Mouse (Mus musculus) cerebellum, postnatal 36 days (tissue): ENCODE results near the gene Myo1a.
"Not testable (repeated sequence)": the region's sequence is repeated elsewhere in the genome, so short reads cannot be mapped to it uniquely, and the experiment has no call there.

Experiments used
- DNase-seq, 2 experiments: peaks; one replicate each; pipeline ENCODE4 v3.0.0; 2021 to 2022; ENCODE audit warnings: mixed read lengths in 2 of 2

The Myo1a gene

DNA sequence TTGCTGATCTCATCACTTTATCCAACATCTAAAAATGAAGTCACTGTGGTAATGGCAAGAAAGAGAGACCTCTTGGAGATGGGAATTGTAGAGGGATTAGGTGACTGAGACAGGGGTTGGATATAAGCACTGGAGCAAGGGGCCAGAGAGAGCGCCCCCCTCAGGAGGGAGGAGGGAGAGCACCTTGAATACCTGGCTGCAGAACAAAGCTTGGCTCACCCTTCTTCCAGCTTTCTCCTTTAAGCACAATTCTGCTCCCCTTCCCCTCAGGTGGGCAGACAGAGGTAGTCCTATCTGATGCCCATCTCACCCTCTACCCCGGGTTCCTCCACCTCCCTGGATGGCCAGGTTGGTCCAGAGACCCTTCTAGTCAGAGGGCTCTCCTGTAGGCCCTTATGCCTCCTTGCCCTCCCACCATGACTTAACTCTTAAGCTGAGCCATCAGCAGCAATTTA, at the start of gene Myo1a:
Gene Myo1a (plus strand): TSS at position 405 of the 455 bp plus-strand sequence.
- DNase-seq, result no peak

DNA sequence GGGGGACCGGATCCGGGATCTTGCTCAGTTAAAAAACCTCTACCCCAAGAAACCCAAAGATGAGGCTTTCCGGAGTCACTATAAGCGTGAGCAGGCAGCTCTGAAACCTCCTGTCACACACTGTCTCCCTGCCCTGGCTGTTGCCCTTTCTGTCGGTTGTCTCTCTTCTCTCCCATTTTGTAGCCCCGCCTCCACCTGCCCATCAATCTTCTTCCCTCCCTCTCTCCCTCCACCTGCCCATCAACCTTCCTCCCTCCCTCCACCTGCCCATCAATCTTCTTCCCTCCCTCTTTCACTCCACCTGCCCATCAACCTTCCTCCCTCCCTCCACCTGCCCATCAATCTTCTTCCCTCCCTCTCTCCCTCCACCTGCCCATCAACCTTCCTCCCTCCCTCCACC, 47.4 kb upstream of the Myo1a start:
- DNase-seq, result not testable (repeated sequence)

DNA sequence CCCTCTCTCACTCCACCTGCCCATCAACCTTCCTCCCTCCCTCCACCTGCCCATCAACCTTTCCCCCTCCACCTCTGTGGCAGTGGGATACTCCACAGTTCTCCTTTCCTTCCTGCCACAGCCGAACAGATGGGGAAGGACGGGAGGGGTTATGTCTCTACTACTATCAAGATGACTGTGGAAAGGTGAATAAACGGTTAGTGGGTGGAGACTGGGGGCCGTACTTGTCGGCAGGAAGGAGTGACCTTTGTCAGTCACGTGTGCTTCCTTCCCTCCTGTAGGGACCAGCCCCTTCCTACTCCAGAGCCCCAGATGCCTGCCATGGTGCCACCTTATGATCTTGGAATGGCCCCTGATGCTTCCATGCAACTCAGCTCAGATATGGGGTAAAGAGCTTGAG, 46.9 kb upstream of the Myo1a start:
- no peak for DNase-seq

DNA sequence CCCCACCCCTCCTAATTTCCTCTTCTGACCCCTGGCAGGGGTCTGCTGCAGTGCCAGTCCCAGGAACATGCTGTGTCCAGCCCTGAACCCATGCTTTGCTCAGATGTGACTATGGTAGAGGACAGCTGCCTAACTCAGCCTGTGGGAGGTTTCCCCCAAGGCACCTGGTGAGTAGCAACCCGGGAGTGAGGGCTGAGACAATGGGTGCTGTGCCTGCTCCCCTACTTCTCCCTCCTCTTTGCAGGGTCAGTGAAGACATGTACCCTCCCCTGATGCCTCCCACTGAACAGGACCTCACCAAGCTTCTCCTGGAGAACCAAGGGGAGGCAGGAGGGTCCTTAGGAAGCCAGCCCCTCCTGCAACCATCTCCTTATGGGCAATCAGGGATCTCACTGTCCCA, 45.4 kb upstream of the Myo1a start:
- DNase-seq, result no peak

DNA sequence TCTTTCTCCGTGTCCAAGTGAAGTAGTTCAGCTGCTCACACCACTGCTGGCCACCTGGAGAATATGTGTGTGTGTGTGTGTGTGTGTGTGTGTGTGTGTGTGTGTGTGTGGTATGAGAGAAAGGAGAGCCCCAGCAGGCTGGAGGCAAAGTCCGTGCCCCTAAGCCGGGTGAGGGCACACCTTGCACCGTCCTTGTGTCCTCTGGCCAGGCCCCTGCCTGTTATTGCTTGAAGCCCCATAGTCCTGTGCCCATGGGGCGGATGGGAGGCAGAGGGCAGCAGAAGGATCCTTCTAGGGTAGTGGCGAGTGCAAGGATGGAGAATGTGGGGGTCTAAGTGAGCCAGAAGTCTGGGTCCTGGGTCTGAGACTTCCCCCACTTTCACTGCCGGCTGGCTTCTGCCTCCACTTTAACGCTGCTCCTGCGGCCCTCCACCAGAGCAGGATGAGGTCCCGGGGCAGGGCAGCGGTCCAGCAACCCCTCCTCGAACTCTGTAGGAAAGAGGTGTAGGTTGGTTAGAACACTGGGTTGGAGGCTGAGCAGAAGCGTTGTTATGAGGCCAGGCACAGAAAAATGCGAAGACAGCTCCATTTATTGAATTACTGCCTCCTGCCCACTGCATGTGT, 43.6 kb upstream of the Myo1a start:
- DNase-seq, result peak in 1 of 2 experiments; percentile 37

DNA sequence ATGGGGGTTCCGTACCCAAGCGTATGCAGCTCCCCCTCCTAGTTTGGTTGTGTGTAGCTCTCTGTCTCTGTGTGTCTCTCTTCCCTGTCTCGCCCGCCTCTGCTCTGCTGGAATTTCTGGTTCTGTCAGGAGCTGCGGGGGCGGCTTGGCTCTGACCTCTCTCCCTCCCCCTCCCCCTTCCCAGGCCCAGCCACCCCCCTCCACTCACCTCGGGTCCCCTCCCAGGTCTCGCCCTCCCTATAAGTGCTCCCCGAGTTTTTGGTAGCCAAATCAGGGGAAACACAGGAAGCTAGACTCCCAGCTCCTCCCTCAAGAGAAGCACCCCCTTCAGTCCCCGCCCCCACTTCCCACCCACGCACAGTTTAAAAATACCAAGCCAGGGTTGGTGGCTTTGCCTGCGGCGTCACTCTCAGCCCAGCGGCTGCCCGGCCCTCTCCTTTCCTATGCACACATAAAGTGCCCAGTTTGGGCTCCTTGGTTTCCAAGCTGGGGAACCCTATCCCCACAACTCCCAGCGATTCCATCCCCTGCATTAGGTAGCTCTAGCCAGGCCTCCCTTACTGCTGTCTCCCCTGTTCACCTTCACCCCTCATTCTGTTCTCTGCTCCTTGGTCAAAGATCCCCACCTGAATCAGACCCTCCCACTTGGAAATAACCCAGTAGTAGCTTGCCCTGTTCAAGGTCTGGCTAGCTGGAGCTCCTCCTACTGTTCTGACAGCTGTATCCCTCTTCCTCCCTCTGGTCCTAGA, 42.9 kb upstream of the Myo1a start:
- peak; percentile 69 to 75 for DNase-seq

DNA sequence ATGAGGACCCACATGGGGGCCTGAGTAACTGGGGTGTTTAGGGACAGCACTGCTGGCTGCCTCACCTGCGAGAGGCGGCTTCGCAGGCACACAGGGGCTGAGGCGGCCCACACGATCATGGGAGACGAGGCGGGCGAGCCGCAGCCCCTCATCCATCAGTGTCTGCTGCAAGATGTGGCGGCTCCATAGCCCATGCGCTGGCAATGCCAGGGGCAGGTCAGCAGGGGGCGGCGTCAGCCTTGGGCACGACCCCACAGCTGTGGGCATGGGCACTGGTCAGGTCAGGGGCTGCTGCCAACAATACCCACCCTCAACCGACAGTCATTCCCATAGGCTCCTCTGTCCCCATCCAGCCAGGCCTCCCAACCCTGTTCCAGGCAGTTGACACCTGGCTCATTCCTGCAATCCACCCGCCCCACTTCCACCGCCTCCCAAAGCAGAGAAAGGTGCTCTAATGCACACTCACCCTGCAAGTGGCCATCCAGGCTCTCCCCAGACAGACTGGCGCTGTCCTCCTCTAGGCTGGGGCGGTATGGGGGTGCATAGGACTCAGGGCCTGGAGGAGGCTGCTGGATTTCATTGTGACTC, 42.2 kb upstream of the Myo1a start:
- peak in 1 of 2 experiments; percentile 52 for DNase-seq

DNA sequence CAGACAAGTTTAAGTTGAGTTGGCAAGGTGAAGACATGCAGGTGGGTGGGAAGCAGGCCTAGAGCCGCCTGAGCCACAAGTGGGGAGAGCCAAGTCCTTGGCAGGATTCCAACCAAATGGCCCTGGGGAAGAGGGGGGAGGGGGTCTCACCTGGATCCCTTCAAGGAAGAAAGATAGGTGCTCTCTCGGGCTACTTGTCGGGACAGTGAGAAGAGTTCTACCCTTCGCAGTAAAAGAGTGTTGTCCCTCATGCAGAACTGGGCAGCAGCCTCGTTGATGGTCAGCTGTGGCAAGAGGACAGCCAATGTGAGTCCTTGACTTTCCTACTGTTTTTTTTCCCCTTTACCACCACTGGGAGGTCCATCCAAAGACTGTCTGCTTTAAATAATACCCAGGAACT, 41.4 kb upstream of the Myo1a start:
- no peak for DNase-seq

DNA sequence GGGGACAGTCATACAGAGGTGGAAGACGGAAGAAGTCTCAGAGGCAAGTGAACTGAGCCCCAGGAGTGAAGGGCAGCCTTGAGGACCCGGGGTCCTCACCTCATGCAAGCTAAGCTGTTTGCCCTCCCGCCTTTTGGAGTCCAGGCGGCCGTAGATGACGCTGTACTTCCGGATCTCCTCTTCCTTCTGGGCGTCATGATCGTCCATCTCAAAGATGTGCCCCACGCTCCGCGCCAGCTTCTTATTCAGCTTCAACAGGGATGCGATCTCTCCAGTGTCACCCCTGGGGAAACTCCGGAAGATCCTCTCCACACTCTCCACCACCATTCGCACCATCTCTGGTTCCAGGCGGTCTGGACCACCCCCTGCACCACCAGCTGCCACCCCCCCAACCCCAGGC, 40.8 kb upstream of the Myo1a start:
- no peak for DNase-seq

DNA sequence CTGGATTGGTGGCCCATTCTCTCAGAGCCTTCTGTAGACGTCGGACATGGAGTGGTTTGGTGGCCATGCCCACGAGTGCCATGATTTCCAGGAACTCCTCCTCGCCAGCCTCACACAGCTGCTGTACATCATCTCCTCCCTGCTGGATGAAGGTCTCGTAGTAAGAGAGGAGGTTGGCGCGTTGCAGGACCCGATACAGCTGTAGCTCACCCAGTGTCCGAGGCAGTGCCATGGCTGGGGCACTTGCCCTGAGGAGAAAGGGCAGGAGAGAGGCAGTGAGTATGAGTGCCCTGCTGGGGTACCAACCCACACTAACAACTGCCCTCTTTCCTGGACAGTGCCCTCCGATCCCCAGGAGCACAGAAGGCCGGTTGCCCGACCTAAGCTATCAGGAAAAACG, 40.1 kb upstream of the Myo1a start:
- no peak for DNase-seq

DNA sequence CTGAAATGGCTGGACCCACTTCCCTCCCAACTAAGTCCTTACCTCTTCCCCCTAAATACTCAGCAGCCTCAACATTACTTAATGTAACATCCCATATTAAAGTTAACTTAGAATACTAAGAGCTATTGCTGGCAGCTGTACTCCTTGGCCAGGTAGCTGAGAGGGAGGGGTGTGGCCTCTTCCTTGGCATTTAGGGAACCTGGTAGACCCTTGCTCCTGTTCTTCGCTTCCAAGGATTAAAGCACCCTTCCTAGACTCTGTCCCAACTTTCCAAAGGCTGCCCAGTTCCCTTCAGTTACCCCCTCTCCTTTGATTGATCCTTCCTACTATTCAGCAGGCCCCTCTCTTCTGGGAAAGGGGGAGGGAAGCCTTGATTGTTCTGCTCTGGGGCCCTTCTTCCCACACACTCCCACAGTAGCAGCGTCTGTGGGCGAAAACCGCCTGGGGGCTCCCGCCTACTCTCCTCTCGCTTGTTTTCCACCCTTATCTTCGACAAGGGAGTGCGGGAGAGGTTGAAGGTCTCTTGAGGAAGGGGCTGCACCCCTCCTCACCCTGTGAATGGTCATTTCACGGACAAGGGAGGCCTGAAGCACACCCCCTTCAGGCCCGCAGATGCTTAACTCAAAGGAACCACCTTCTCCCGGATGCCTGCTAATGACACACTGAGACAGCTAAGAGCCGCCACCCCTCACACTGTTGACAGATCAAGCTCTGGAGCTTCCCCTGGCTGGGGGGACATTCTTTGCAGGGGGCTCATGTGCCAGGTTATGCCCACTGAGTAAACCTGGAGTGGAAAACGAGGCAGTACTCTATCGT, 39.4 kb upstream of the Myo1a start:
- peak in 1 of 2 experiments; percentile 20 for DNase-seq

DNA sequence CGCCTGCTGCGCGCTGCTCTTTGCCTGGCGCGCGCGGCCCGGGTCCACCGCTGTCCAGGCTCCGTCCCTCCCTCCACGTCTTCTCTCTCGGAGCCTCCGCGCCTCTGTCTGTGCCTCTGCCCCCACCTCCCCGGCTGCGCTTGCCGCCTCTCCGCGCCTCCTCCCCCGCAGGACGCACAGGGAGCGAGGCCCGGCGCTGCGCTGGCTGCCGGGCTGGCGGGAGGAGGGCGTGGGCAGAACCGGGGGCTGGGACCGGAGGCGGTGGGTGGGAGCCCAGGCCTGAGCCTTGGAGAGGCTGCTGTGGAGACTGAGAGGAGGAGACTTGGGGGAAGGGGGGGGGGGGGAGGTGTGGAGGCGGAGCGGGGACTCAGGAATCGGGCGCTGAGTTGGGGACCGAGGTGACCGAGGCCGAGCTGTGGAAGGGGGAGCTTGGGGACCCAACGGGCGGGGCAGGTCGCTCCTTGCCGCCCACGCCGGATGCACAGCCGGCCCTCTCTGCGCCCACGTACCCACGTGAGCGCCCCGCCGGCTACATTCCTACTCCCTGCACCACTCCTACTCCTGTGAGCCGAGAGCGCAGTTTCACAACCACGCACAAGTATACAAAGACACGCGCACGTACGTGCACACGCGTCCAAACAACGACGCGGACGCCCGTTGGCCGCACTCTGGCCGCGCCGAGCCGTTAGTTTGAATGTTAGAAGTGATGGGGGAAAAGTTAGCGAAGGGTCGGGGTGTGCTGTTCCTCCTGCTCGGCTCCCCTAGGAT, 38.3 kb upstream of the Myo1a start, which contains the start of gene Nemp1:
Gene Nemp1 (plus strand): TSS at position 401 of the 768 bp plus-strand sequence.
- DNase-seq, result peak; percentile 81 to 88

DNA sequence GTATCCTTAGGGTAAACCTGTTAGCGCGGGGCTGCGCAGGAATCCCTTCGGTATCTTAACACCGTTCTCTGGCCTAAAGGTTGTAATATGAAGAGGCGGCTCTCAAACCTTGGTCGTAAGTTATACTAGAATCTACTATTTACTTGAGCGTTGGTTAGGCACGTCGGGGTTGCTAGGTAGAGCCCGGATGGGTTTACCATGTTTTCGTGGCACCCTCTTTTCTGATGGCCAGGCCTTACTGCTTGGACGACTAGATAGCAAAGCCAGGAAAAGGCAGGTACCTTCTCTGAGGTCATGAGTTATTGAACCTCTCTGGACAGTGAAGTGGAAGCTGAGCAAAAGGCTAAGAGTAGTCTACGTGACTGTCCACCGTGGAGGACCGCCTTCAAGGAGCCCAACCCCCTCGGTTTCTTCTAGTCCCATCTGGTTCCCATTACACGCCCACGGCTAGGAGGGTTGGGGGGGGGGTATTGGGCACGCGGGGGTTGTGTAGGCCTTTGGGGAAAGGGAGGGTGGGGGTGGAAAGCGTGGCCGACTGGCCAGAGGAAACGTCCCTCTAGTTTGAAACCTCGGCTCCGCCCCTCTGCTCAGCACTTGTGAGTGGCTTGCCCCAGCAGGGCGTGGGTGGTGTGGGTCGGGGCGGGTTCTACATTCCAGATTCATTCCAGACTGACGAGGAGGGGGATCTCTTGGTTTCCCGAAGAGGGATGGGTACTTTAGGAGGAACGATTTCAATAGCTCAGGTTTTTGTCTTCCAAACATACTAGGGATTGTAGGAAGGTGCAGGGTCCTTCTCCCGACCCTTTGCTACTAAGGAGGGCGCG, 37.5 kb upstream of the Myo1a start:
- DNase-seq, result peak; percentile 62 to 74

DNA sequence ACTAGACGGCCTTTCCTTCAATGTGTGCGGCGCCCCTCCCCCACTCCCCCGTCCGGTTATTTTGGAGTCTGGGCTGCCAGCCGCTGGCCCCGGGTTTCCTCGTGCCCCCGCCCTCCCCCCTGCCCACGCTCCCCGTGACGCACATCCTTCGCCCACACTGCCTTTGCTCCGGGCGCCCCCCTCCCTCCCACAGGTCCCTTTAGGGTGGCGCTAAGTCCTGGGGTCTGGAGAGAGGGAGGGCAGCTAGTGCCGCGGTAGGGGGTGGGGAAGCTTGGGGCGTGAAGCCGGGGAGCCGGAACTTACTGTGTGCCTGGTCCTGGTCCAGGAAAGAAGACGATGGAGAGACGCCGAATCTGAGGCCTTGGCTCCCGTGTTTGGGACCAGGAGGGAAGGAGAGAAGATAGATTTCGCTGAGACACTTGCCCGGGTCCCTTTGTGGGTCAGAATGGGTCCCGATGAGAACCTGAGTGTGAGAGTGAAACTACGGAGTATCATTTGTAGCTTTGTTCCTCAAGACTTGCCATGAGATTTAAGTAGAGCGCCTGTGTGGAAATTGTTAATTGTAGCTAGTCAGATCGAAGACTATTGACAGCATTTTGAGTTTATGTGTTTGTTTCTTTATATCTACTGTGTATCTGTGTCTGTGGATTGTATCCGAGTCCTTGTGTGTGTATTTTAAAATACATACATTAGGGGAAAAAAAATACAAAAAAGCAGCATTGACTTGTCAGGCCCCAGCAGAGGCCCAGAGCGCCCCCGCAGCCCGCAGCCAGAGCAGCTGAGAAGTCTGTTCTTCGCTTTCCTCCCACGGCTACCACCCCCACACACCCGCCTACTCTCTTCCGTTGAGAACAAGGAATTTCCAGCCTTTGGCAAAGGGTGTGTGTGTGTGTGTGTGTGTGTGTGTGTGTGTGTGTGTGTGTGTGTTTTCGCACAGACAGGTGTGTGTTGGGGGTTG, 36.6 kb upstream of the Myo1a start, which contains the start of gene Nab2:
Gene Nab2 (minus strand): TSS at position 476 of the 958 bp plus-strand sequence.
- peak; percentile 70 to 75 for DNase-seq

DNA sequence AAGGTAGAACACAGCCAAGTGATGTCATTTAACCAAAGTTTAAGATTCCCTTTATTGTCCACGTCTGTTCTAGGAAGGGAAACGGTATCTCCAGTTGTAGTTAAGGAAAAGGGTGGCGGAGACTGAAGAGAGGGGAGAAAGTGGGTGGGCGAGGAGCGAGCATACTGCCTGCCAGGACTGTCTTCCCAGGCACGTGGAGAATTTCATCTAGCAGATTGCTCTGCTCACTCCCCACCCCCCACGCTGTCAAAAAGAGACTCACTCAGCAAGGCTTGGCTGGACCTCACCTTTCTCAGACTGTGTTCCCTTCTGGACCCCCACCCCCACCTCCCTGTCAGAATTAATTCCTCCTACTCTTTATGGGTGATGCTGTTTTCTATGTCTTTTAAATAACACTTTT, 35.8 kb upstream of the Myo1a start:
- DNase-seq, result peak in 1 of 2 experiments; percentile 31

DNA sequence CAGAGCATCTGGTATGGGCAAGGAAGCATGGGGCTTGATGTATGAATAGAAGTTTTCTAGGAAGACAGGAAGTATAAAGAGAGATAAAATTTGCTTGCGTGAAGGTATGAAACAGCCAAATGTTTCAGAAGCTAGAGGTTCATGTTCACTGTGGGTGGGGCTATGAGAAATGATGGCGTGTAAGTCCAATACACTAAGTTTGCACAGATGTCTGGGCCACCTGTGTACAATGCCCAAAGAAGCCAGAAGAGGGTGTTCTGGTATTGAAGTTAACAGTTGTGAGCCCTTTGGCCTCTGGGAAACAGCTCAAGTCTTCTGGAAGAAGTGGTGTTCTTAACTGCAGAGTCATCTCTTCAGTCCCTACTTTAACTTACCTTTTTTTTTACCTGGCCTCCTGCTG, 34.8 kb upstream of the Myo1a start:
- DNase-seq, result no peak

DNA sequence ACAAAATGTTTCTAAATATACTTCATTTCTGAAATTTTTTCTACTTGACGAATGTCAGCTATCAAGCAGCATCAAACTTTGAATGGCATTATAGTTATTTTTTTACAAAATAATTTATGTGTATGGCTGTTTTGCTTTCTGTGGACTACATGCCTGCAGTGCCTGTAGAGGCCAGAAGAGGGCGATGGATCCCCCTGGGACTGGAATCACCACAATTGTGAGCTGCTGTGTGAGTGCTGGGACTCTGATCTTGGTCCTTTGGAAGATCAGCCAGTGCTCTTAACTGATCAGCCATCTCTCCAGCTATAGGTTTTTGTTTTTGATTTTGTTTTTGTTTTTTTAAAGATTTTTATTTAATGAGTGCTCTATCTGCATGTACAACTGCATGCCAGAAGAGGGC, 33.7 kb upstream of the Myo1a start:
- DNase-seq, result peak in 1 of 2 experiments; percentile 31

DNA sequence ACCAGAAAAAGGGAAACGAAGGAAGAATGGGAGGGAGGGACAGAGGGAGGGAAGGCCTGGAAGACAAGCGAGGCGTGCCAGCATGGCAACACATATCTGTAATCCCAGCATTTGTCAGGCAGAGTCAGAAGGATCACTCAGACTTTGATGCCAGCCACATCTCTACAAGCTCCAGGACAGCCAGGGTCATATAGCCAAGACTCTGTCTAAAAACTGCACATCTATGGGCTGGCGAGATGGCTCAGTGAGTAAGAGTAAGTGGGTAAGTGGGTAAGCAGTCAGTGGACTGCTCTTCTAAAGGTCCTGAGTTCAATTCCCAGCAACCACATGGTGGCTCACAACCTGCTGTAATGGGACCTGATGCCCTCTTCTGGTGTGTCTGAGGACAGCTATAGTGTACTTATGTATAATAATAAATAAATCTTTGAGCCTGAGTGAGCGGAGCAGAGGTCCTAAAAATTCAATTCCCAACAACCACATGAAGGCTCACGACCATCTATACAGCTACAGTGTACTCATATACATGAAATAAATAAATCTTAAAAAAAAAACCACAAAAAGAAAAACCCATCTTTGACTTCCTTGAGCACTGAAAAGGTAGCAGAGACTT, 30.8 kb upstream of the Myo1a start:
- DNase-seq, result no peak

DNA sequence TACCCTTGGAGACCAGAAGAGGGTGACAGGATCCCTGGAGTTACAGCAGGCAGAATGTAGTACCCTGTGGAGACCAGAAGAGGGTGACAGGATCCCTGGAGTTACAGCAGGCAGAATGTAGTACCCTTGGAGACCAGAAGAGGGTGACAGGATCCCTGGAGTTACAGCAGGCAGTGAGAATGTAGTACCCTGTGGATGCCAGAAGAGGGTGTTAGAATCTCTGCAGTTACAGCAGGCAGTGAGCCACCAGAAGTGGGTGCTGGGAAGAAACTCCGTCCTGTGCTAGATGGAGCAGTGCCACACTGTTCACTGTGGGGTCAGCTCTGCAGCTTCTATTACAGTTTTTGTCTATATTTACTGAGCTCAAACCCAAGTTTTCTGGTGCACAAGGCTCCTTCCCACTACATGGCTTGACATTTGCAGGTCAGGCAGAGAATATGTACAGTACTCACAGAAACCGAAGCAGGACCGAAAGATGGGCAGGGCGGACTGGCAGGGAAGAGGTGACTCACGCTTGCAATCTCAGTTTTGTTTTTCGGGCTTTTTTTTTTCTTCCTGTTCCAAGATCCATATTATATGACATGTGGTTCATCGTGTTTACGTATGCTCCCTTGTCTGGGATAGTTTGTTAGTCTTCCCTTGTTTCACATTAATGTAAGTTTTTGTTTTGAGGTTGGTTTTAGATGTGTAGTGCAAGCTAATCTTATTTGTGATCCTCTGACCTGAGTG, 30.0 kb upstream of the Myo1a start:
- DNase-seq, result peak; percentile 81 to 95
